Mouse (Mus musculus) hindbrain, embryonic 13.5 days (tissue): ENCODE data around the gene Hnf4a. TPM values are rescaled to one million over a fixed set of nuclear protein-coding genes. Genes with fewer than 3 reads are reported as not detected.

ENCODE experiments used
- ATAC-seq: fragments of 200-750 bp; cut with Nextera tagmentation; 2 replicates; pipeline ENCODE4 v1.8.0; 2017; ENCODE audit warnings: moderate TSS enrichment; ENCODE audit not compliant: low FRiP score
- H3K27ac ChIP-seq: fragments of 300-500 bp; sonication (generic); 2 replicates; pipeline ENCODE4 v1.5.1; 2015; ENCODE audit warnings: inconsistent platforms, mild to moderate bottlenecking, moderate library complexity
- H3K27me3 ChIP-seq: fragments of 300-500 bp; sonication (generic); 2 replicates; pipeline ENCODE4 v1.6.1; 2015; ENCODE audit warnings: mild to moderate bottlenecking, inconsistent platforms
- H3K36me3 ChIP-seq: fragments of 300-500 bp; sonication (generic); 2 replicates; pipeline ENCODE4 v1.6.1; 2015; ENCODE audit warnings: mild to moderate bottlenecking, inconsistent platforms
- H3K4me1 ChIP-seq: fragments of 300-500 bp; sonication (generic); replicated peaks from 2 replicates; pipeline ENCODE4 v1.6.1; 2015; ENCODE audit warnings: inconsistent platforms
- H3K4me2 ChIP-seq: fragments of 300-500 bp; sonication (generic); 2 replicates; pipeline ENCODE4 v1.6.1; 2015; ENCODE audit warnings: inconsistent platforms, mild to moderate bottlenecking, moderate library complexity
- H3K4me3 ChIP-seq: fragments of 300-500 bp; sonication (generic); 2 replicates; pipeline ENCODE4 v1.5.1; 2015; ENCODE audit warnings: mild to moderate bottlenecking, inconsistent platforms
- H3K9ac ChIP-seq: fragments of 300-500 bp; sonication (generic); 2 replicates; pipeline ENCODE4 v1.6.1; 2015; ENCODE audit warnings: mild to moderate bottlenecking, inconsistent platforms
- H3K9me3 ChIP-seq: fragments of 300-500 bp; sonication (generic); 2 replicates; pipeline ENCODE4 v1.6.1; 2016; ENCODE audit warnings: inconsistent platforms
- WGBS: fragments of 180-500 bp; shearing (Covaris S2); methylation state at CpG from one replicate; pipeline ENCODE4 v1.1.7; 2015; 5-methylcytosine and 5-hydroxymethylcytosine counted together
- polyA plus RNA-seq: library from polyadenylated mRNA; unstranded; fragments of >200 nt; fragmentation: Nextera tagmentation; extraction: Ambion mirVana; gene quantifications from 2 replicates; pipeline ENCODE4 v1.2.1, GENCODE M21; 2015

Hnf4a gene
- polyA plus RNA-seq, 1 experiment from 2014 or later = 0.09 TPM

- H3K27ac ChIP-seq = no peak overlapping the region
- H3K4me1 ChIP-seq = peaks cover 12% of the 10 kb centered on the region
- H3K4me2 ChIP-seq = no peak overlapping the region
- H3K27me3 ChIP-seq = no peaks in the 10 kb centered on the region
- 95% methylated on average over 6 of the region's 6 CpGs for WGBS
- H3K36me3 ChIP-seq = peaks cover 45% of the 10 kb centered on the region
- H3K9me3 ChIP-seq = no peaks in the 10 kb centered on the region
- no peak overlapping the region for H3K9ac ChIP-seq
- H3K4me3 ChIP-seq = no peak overlapping the region
- no peak for ATAC-seq
Observed at GRCm38 (mm10) chr2:163468866-163469265, 37.7 kb upstream of the Hnf4a start.

- 91% methylated on average over 15 of the region's 15 CpGs for WGBS
Observed at GRCm38 (mm10) chr2:163469711-163470110, 36.9 kb upstream of the Hnf4a start.

GRCm38 (mm10) chr2:163471136-163471535 lies 35.5 kb upstream of the Hnf4a start:
- Histone ChIP-seq H3K36me3 (peaks cover 34% of the 10 kb centered on the region), H3K27me3 (no peaks in the 10 kb centered on the region), H3K4me3 (peak overlapping the region; percentile 85), H3K4me1 (peaks cover 12% of the 10 kb centered on the region), H3K9ac (peak overlapping the region; percentile 86), H3K9me3 (no peaks in the 10 kb centered on the region), H3K4me2 (peak overlapping the region; percentile 80), H3K27ac (no peak overlapping the region)
- WGBS = 53% methylated on average over 3 of the region's 3 CpGs
- ATAC-seq = no peak

More at GRCm38 (mm10) chr2:163469711-163470110, 36.9 kb upstream of the Hnf4a start:
- H3K4me1 ChIP-seq = peaks cover 12% of the 10 kb centered on the region
- no peak overlapping the region for H3K9ac ChIP-seq
- no peaks in the 10 kb centered on the region for H3K9me3 ChIP-seq
- H3K4me3 ChIP-seq = no peak overlapping the region
- H3K27ac ChIP-seq = no peak overlapping the region
- H3K27me3 ChIP-seq = no peaks in the 10 kb centered on the region
- peaks cover 45% of the 10 kb centered on the region for H3K36me3 ChIP-seq
- no peak overlapping the region for H3K4me2 ChIP-seq
- no peak for ATAC-seq

GRCm38 (mm10) chr2:163471710-163472465 lies 34.7 kb upstream of the Hnf4a start:
- Histone ChIP-seq H3K4me1 (peaks cover 12% of the 10 kb centered on the region), H3K9me3 (no peaks in the 10 kb centered on the region), H3K36me3 (peaks cover 27% of the 10 kb centered on the region), H3K27ac (peak overlapping the region; percentile 85), H3K9ac (peak overlapping the region; percentile 86), H3K4me2 (peak overlapping the region; percentile 80), H3K27me3 (no peaks in the 10 kb centered on the region), H3K4me3 (peak overlapping the region; percentile 85)
- ATAC-seq = peak; percentile 77
- 5% methylated on average over 36 of the region's 36 CpGs for WGBS

GRCm38 (mm10) chr2:163472466-163472851 lies 34.1 kb upstream of the Hnf4a start, which contains the start of gene Fitm2:
TSS of gene Fitm2 (minus strand) at chr2:163472629.
- WGBS = under 1% methylated on average over 30 of the region's 30 CpGs

GRCm38 (mm10) chr2:163480191-163480825 lies 26.3 kb upstream of the Hnf4a start:
- H3K4me1 ChIP-seq = peaks cover 8% of the 10 kb centered on the region
- no peak overlapping the region for H3K27ac ChIP-seq
- no peak overlapping the region for H3K9ac ChIP-seq
- H3K4me3 ChIP-seq = no peak overlapping the region
- WGBS = 54% methylated on average over 18 of the region's 18 CpGs
- H3K27me3 ChIP-seq = peaks cover 18% of the 10 kb centered on the region
- no peaks in the 10 kb centered on the region for H3K36me3 ChIP-seq
- ATAC-seq = no peak
- H3K9me3 ChIP-seq = no peaks in the 10 kb centered on the region
- H3K4me2 ChIP-seq = no peak overlapping the region

More at GRCm38 (mm10) chr2:163472466-163472851, 34.1 kb upstream of the Hnf4a start, which contains the start of gene Fitm2:
- H3K4me2 ChIP-seq = peak within 1 kb of the TSS; percentile 80
- H3K36me3 ChIP-seq = peaks cover 25% of the 10 kb centered on the region
- ATAC-seq = peak; percentile 95
- H3K4me1 ChIP-seq = peaks cover 12% of the 10 kb centered on the region
- no peaks in the 10 kb centered on the region for H3K27me3 ChIP-seq
- peak within 1 kb of the TSS; percentile 85 for H3K27ac ChIP-seq
- H3K9me3 ChIP-seq = no peaks in the 10 kb centered on the region
- H3K9ac ChIP-seq = peak within 1 kb of the TSS; percentile 86
- peak within 1 kb of the TSS; percentile 85 for H3K4me3 ChIP-seq

- Histone ChIP-seq H3K9ac (peak overlapping the region; percentile 66), H3K4me1 (peaks cover 8% of the 10 kb centered on the region), H3K4me3 (peak overlapping the region; percentile 31), H3K36me3 (no peaks in the 10 kb centered on the region), H3K27me3 (peaks cover 18% of the 10 kb centered on the region), H3K9me3 (no peaks in the 10 kb centered on the region), H3K27ac (no peak overlapping the region), H3K4me2 (peak overlapping the region; percentile 58)
- 0 out of 2 replicates have a peak, but pooled peaks have one; percentile 36 for ATAC-seq
- WGBS = 1% methylated on average over 21 of the region's 21 CpGs
Observed at GRCm38 (mm10) chr2:163481539-163482029, 25.0 kb upstream of the Hnf4a start.

GRCm38 (mm10) chr2:163487360-163487759 lies 19.2 kb upstream of the Hnf4a start:
- ATAC-seq = no peak
- H3K9me3 ChIP-seq = no peaks in the 10 kb centered on the region
- no peaks in the 10 kb centered on the region for H3K27me3 ChIP-seq
- no peak overlapping the region for H3K9ac ChIP-seq
- H3K36me3 ChIP-seq = no peaks in the 10 kb centered on the region
- no peak overlapping the region for H3K27ac ChIP-seq
- H3K4me1 ChIP-seq = peaks cover 6% of the 10 kb centered on the region; the same call in 1 of the 2 replicates
- H3K4me3 ChIP-seq = no peak overlapping the region
- no peak overlapping the region for H3K4me2 ChIP-seq
- WGBS = 89% methylated on average over 3 of the region's 3 CpGs

- no peak overlapping the region for H3K27ac ChIP-seq
- H3K36me3 ChIP-seq = no peaks in the 10 kb centered on the region
- H3K9me3 ChIP-seq = no peaks in the 10 kb centered on the region
- no peak overlapping the region for H3K4me2 ChIP-seq
- no peak overlapping the region for H3K4me3 ChIP-seq
- WGBS = 43% methylated on average over 5 of the region's 5 CpGs
- H3K9ac ChIP-seq = no peak overlapping the region
- H3K27me3 ChIP-seq = no peaks in the 10 kb centered on the region
- ATAC-seq = no peak
- peaks cover 14% of the 10 kb centered on the region; the same call in 1 of the 2 replicates for H3K4me1 ChIP-seq
Observed at GRCm38 (mm10) chr2:163489725-163490291, 16.8 kb upstream of the Hnf4a start.

GRCm38 (mm10) chr2:163490656-163491055 lies 16.0 kb upstream of the Hnf4a start:
- 92% methylated on average over 17 of the region's 17 CpGs for WGBS
- Histone ChIP-seq H3K27ac (no peak overlapping the region), H3K9me3 (no peaks in the 10 kb centered on the region), H3K4me1 (peaks cover 14% of the 10 kb centered on the region; the same call in 1 of the 2 replicates), H3K9ac (no peak overlapping the region), H3K4me3 (no peak overlapping the region), H3K36me3 (no peaks in the 10 kb centered on the region), H3K27me3 (no peaks in the 10 kb centered on the region), H3K4me2 (no peak overlapping the region)
- ATAC-seq = no peak

- Histone ChIP-seq H3K4me2 (no peak overlapping the region), H3K27ac (no peak overlapping the region), H3K27me3 (no peaks in the 10 kb centered on the region), H3K4me1 (peaks cover 14% of the 10 kb centered on the region; the same call in 1 of the 2 replicates), H3K36me3 (no peaks in the 10 kb centered on the region), H3K9ac (no peak overlapping the region; the same call in 1 of the 2 replicates), H3K9me3 (no peaks in the 10 kb centered on the region), H3K4me3 (no peak overlapping the region)
- 59% methylated on average over 7 of the region's 7 CpGs for WGBS
- ATAC-seq = no peak
Observed at GRCm38 (mm10) chr2:163491351-163491750, 15.3 kb upstream of the Hnf4a start.

GRCm38 (mm10) chr2:163492018-163492417 lies 14.6 kb upstream of the Hnf4a start, which contains the start of gene R3hdml:
TSS of gene R3hdml (plus strand) at chr2:163492318.
- H3K4me3 ChIP-seq = no peak within 1 kb of the TSS
- peaks cover 14% of the 10 kb centered on the region; the same call in 1 of the 2 replicates for H3K4me1 ChIP-seq
- no peaks in the 10 kb centered on the region for H3K9me3 ChIP-seq
- WGBS = 78% methylated on average over 5 of the region's 5 CpGs
- no peak within 1 kb of the TSS for H3K4me2 ChIP-seq
- no peak within 1 kb of the TSS for H3K27ac ChIP-seq
- no peaks in the 10 kb centered on the region for H3K36me3 ChIP-seq
- peak within 1 kb of the TSS; percentile 29; the same call in 1 of the 2 replicates for H3K9ac ChIP-seq
- no peak for ATAC-seq
- H3K27me3 ChIP-seq = no peaks in the 10 kb centered on the region
